Mouse (Mus musculus) MEL (cell line): ENCODE data around the gene Ccdc12. TPM values are rescaled to one million over a fixed set of nuclear protein-coding genes. Genes with fewer than 3 reads are reported as not detected.

ENCODE experiments used
- DNase-seq: peaks from one replicate; pipeline ENCODE4 v3.0.0; 2011; ENCODE audit warnings: low read depth, low spot score
- H3K27ac ChIP-seq: 2 replicates; pipeline ENCODE4 v1.5.1; 2012; ENCODE audit warnings: low read depth, mild to moderate bottlenecking, control low read depth, low read length, moderate library complexity; ENCODE audit not compliant: control insufficient read depth
- H3K27me3 ChIP-seq, 2 experiments: fragments of 150-350 bp in 1 of 2; sonication (generic) in 1 of 2; 2 replicates each; pipeline ENCODE4 v1.6.1; 2012; ENCODE audit warnings: low read length in 2 of 2, mild to moderate bottlenecking in 2 of 2, improper control_type of control experiment in 1 of 2, moderate library complexity in 1 of 2; ENCODE audit not compliant: insufficient read depth in 2 of 2, control insufficient read depth in 1 of 2
- H3K36me3 ChIP-seq, 2 experiments: 2 replicates each; pipeline ENCODE4 v1.6.1; 2012 to 2014; ENCODE audit warnings: low read length in 2 of 2, improper control_type of control experiment in 1 of 2, inconsistent platforms in 1 of 2, mild to moderate bottlenecking in 1 of 2; ENCODE audit not compliant: insufficient read depth in 2 of 2, control insufficient read depth in 1 of 2
- H3K4me1 ChIP-seq, 2 experiments: fragments of 150-350 bp in 1 of 2; sonication (generic) in 1 of 2; 2 replicates each; pipeline ENCODE4 v1.6.1; 2012; ENCODE audit warnings: low read length in 2 of 2, improper control_type of control experiment in 1 of 2, mild to moderate bottlenecking in 1 of 2; ENCODE audit not compliant: insufficient read depth in 2 of 2, control insufficient read depth in 1 of 2
- H3K4me3 ChIP-seq, 2 experiments: fragments of 150-350 bp in 1 of 2; sonication (generic) in 1 of 2; 2 replicates each; pipeline ENCODE4 v1.5.1; 2012; ENCODE audit warnings: low read depth in 2 of 2, low read length in 2 of 2, mild to moderate bottlenecking in 2 of 2, moderate library complexity in 2 of 2, control low read depth in 1 of 2, improper control_type of control experiment in 1 of 2; ENCODE audit not compliant: control insufficient read depth in 1 of 2, insufficient read depth in 1 of 2
- H3K79me2 ChIP-seq: 2 replicates; pipeline ENCODE4 v1.6.1; 2012; ENCODE audit warnings: mild to moderate bottlenecking, low read length, moderate library complexity; ENCODE audit not compliant: control insufficient read depth, poor library complexity, insufficient read depth
- H3K9ac ChIP-seq: 2 replicates; pipeline ENCODE4 v1.6.1; 2012; ENCODE audit warnings: low read depth, mild to moderate bottlenecking, control low read depth, low read length, moderate library complexity; ENCODE audit not compliant: control insufficient read depth, poor library complexity, severe bottlenecking
- H3K9me3 ChIP-seq: fragments of 150-350 bp; sonication (generic); replicated peaks from 2 replicates; pipeline ENCODE4 v1.6.1; 2012; ENCODE audit warnings: mild to moderate bottlenecking, low read length, improper control_type of control experiment, moderate library complexity; ENCODE audit not compliant: insufficient read depth
- BHLHE40 ChIP-seq: IDR thresholded peaks from 2 replicates; pipeline ENCODE4 v1.6.1; 2012; ENCODE audit warnings: low read depth, mild to moderate bottlenecking, inconsistent platforms, low read length, improper control_type of control experiment, borderline replicate concordance
- CTCF ChIP-seq, 3 experiments: IDR thresholded peaks in 2 of 3; conservative IDR thresholded peaks in 1 of 3; 2 replicates each; pipeline ENCODE4 v1.5.1; 2011 to 2012; ENCODE audit warnings: low read length in 3 of 3, low read depth in 2 of 3, mild to moderate bottlenecking in 2 of 3, improper control_type of control experiment in 1 of 3, inconsistent platforms in 1 of 3, mixed read lengths in 1 of 3, moderate library complexity in 1 of 3; ENCODE audit not compliant: control insufficient read depth in 1 of 3, insufficient read depth in 1 of 3, poor library complexity in 1 of 3, severe bottlenecking in 1 of 3
- EP300 ChIP-seq, 2 experiments: IDR thresholded peaks; 2 replicates each; pipeline ENCODE4 v1.6.1; 2011; ENCODE audit warnings: improper control_type of control experiment in 2 of 2, low read length in 2 of 2, low read depth in 1 of 2, mild to moderate bottlenecking in 1 of 2
- ETS1 ChIP-seq: IDR thresholded peaks from 2 replicates; pipeline ENCODE4 v1.6.1; 2012; ENCODE audit warnings: low read depth, mild to moderate bottlenecking, inconsistent platforms, low read length, improper control_type of control experiment, moderate library complexity
- GABPA ChIP-seq: IDR thresholded peaks from 2 replicates; pipeline ENCODE4 v1.6.1; 2012; ENCODE audit warnings: low read depth, mild to moderate bottlenecking, inconsistent platforms, low read length, improper control_type of control experiment, moderate library complexity
- GATA1 ChIP-seq: IDR thresholded peaks from 2 replicates; pipeline ENCODE4 v1.6.1; 2011; ENCODE audit warnings: low read depth, low read length, improper control_type of control experiment
- MAZ ChIP-seq: IDR thresholded peaks from 2 replicates; pipeline ENCODE4 v1.6.1; 2012; ENCODE audit warnings: low read depth, mild to moderate bottlenecking, inconsistent platforms, low read length, improper control_type of control experiment
- MEF2A ChIP-seq: IDR thresholded peaks from 2 replicates; pipeline ENCODE4 v1.6.1; 2014; ENCODE audit warnings: low read depth, mild to moderate bottlenecking, inconsistent platforms, low read length, improper control_type of control experiment; ENCODE audit not compliant: poor library complexity, insufficient replicate concordance, severe bottlenecking; ENCODE audit errors: extremely low read depth
- MXI1 ChIP-seq: IDR thresholded peaks from 2 replicates; pipeline ENCODE4 v1.6.1; 2011; ENCODE audit warnings: mild to moderate bottlenecking, low read depth, low read length, improper control_type of control experiment
- NELFE ChIP-seq: IDR thresholded peaks from 2 replicates; pipeline ENCODE4 v1.6.1; 2011; ENCODE audit warnings: low read depth, low read length, improper control_type of control experiment
- NRF1 ChIP-seq: IDR thresholded peaks from 2 replicates; pipeline ENCODE4 v1.6.1; 2014; ENCODE audit warnings: low read depth, mild to moderate bottlenecking, inconsistent platforms, low read length, improper control_type of control experiment, moderate library complexity; ENCODE audit not compliant: poor library complexity, insufficient read depth, severe bottlenecking
- POLR2AphosphoS2 ChIP-seq: IDR thresholded peaks from 2 replicates; pipeline ENCODE4 v1.6.1; 2011; ENCODE audit warnings: low read length, improper control_type of control experiment
- RAD21 ChIP-seq: IDR thresholded peaks from 2 replicates; pipeline ENCODE4 v1.6.1; 2011; ENCODE audit warnings: mild to moderate bottlenecking, low read depth, low read length, improper control_type of control experiment
- RCOR1 ChIP-seq: IDR thresholded peaks from 2 replicates; pipeline ENCODE4 v1.6.1; 2012; ENCODE audit warnings: low read depth, mild to moderate bottlenecking, inconsistent platforms, low read length, improper control_type of control experiment
- SIN3A ChIP-seq: IDR thresholded peaks from 2 replicates; pipeline ENCODE4 v1.6.1; 2012; ENCODE audit warnings: low read length, improper control_type of control experiment, inconsistent platforms
- SMC3 ChIP-seq: IDR thresholded peaks from 2 replicates; pipeline ENCODE4 v1.6.1; 2011; ENCODE audit warnings: low read depth, low read length, improper control_type of control experiment
- ZC3H11A ChIP-seq: IDR thresholded peaks from 2 replicates; pipeline ENCODE4 v1.6.1; 2012; ENCODE audit warnings: low read depth, mild to moderate bottlenecking, inconsistent platforms, low read length, improper control_type of control experiment
- ZMIZ1 ChIP-seq: IDR thresholded peaks from 2 replicates; pipeline ENCODE4 v1.6.1; 2012; ENCODE audit warnings: low read depth, mild to moderate bottlenecking, inconsistent platforms, low read length, improper control_type of control experiment, moderate library complexity
- ZNF384 ChIP-seq: IDR thresholded peaks from 2 replicates; pipeline ENCODE4 v1.6.1; 2012; ENCODE audit warnings: low read depth, mild to moderate bottlenecking, inconsistent platforms, low read length, improper control_type of control experiment
- polyA plus RNA-seq, 2 experiments: library from polyadenylated mRNA; stranded (reverse) in 1 of 2; unstranded in 1 of 2; fragments of >175 nt in 1 of 2; fragments of >200 nt in 1 of 2; gene quantifications; 2 replicates each; pipeline versions ENCODE4 v1.2.1 to v1.2.4; 2012; ENCODE audit warnings: low replicate concordance in 2 of 2, low read depth in 1 of 2; ENCODE audit not compliant: insufficient read length in 2 of 2, insufficient read depth in 1 of 2, missing spikeins in 1 of 2
- total RNA-seq: library from RNA; depleted of rRNA; stranded (reverse); fragments of 300-350 nt; gene quantifications from 2 replicates; pipeline ENCODE4 v1.2.3, GENCODE M21; 2012

The Ccdc12 gene
- total and polyA plus RNA-seq, 3 experiments = 112 to 129 TPM; not detected in 1

DNA sequence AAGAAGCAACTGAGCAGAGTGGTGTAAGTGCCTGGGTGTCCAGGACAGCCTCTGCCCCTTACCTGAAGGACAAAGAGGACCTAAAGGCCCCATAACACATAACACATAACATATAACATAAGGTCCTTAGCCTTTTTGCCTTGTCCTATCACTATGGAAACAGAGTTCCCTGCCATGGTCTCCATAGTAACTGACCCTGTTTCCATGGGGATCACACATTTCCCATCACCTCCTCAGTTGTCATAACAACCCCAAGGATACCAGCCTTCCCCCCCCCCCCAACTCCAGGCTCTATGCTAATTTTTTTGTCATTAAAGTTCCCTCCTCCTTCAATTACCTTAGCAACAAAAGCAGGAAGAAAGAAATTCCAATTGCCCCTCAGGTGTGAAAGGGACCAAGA, 6.5 kb upstream of the Ccdc12 start:
- no peak for DNase-seq
- Histone ChIP-seq H3K36me3 (no peaks in the 10 kb centered on the region; a peak in 2 of 4 replicates), H3K9me3 (no peaks in the 10 kb centered on the region), H3K79me2 (no peaks in the 10 kb centered on the region; the same call in none of the 2 replicates), H3K4me1 (peaks cover 2 to 18% of the 10 kb centered on the region in 2 experiments), H3K4me3 (no peak overlapping the region), H3K9ac (no peak overlapping the region), H3K27me3 (no peaks in the 10 kb centered on the region), H3K27ac (no peak overlapping the region)
- TF ChIP-seq MXI1 (no peak), MAZ (no peak), RCOR1 (no peak), SIN3A (no peak), NELFE (no peak), NRF1 (no peak), GATA1 (no peak), CTCF (IDR thresholded peaks at IDR 0.05 in 2 of 3, conservative IDR thresholded peaks at IDR 0.05 in 1 of 3; ENCODE audit: control insufficient read depth in 1 of 3, insufficient read depth in 1 of 3, low read depth in 2 of 3, low read length in 3 of 3, poor library complexity in 1 of 3, severe bottlenecking in 1 of 3) (no peak), SMC3 (no peak), POLR2AphosphoS2 (no peak), GABPA (no peak), ETS1 (no peak)

DNA sequence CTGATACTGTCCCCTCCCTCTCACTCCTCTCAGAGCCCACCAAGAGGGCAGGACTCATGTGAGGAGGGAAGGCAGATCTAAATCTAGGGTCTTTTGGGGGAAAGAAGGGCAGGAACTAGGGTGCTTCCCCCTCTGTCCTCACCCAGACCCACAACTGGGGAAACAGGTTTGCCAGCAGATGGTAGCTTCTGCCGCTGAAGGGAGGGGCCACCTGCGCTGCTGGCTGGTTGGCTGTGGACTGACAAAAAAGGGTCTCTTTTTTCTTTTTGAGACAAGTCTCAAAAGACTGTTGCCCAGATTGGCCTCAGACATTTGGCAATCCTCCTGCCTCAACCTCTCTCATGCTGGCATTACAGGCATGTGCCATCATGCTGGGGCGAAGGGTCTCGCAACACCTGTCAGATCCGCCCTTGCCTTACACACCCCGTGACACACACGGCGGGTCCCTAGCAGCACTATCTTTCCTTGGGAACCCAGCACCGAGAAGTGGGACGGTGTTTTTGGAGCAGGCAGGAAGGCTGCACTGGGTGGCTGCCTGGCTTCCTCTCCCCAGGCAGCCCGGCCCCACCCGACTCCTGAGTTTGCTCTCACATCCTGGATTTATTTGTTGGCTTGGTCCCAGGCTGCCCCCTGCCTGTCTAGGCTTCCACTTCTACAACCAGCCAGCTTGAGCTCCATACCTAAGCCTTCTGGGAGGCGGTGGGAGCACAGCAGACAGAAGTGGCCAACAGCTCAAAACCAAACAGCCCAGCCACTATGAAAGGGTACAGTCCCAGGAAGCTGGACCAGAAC, 4.2 kb upstream of the Ccdc12 start:
- H3K9ac ChIP-seq = no peak overlapping the region
- DNase-seq = peak; percentile 14

More for the DNA sequence above, 4.2 kb upstream of the Ccdc12 start:
- Histone ChIP-seq H3K27ac (no peak overlapping the region), H3K9me3 (no peaks in the 10 kb centered on the region), H3K4me1 (peaks cover 2 to 22% of the 10 kb centered on the region in 2 experiments), H3K79me2 (peaks cover 6% of the 10 kb centered on the region), H3K4me3 (no peak overlapping the region), H3K36me3 (peaks cover 0 to 2% of the 10 kb centered on the region in 2 experiments; a peak in 2 of 4 replicates), H3K27me3 (no peaks in the 10 kb centered on the region)
- TF ChIP-seq ZMIZ1 (no peak), SMC3 (no peak), ZNF384 (no peak), RAD21 (no peak), BHLHE40 (no peak), CTCF (IDR thresholded peaks at IDR 0.05 in 2 of 3, conservative IDR thresholded peaks at IDR 0.05 in 1 of 3; ENCODE audit: control insufficient read depth in 1 of 3, insufficient read depth in 1 of 3, low read depth in 2 of 3, low read length in 3 of 3, poor library complexity in 1 of 3, severe bottlenecking in 1 of 3) (no peak), EP300 (IDR thresholded peaks at IDR 0.05; ENCODE audit: low read depth in 1 of 2, low read length in 2 of 2) (no peak), GABPA (no peak), ZC3H11A (no peak), MAZ (no peak), GATA1 (no peak), MEF2A (no peak)
